Mouse (Mus musculus) erythroblast, adult 5-6 weeks (primary cell): ENCODE measurements around the gene Xpnpep2. TPM values are rescaled to one million over a fixed set of nuclear protein-coding genes. Genes with fewer than 3 reads are reported as not detected.

ENCODE experiments used
- ATAC-seq: replicated peaks from 2 replicates; pipeline ENCODE4 v1.8.0; 2016; ENCODE audit warnings: moderate number of reproducible peaks, mild to moderate bottlenecking, moderate TSS enrichment, inconsistent platforms; ENCODE audit not compliant: poor library complexity, low FRiP score, severe bottlenecking
- total RNA-seq, 2 experiments: library from RNA; stranded (forward) in 1 of 2; stranded (reverse) in 1 of 2; fragments of 150-400 nt in 1 of 2; fragments of 200-764, 138-1000 nt in 1 of 2; gene quantifications; 2 replicates each; pipeline versions ENCODE4 v1.2.3 to v1.2.4; 2015 to 2017; ENCODE audit warnings: low replicate concordance in 2 of 2

Xpnpep2 gene
- total RNA-seq, 2 experiments from 2014 or later = not detected

DNA sequence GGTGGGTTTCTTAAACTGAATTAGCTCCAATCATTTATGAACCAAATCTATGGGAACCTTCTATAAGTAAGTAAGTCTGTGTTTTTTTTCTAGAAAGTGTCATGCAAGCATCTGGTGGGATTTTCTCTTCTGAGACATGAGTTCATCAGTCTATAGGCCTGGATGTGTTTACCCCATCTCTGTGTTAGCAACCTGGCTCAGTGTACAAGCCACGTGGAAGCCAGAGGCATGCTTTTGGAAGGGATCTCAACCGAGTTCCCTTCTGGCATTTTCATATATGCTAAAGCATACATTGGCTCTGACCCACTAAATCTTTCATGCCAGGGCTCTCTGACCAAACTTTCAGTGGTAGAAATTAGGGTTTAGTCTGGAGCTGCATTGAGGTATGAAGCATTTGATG lies 45.4 kb downstream of the Xpnpep2 start:
- no peak for ATAC-seq

DNA sequence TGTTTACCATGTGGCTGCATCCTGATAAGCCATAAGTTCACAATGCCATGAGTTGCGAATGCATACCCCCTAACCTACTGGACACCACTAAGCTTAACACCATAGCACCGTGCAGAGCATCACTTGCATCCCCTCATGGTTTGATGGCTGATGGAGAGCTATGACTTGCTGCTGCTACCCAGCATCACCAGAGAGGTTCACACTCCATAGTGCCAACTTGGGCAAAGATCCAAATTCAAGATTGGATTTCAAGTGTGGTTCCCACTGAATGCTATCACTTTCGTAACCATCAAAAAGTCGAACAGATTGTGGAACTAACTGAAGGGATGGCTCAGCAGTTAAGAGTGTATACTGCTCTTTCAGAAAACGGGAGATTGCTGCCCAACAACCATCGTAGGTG lies 47.0 kb downstream of the Xpnpep2 start:
- ATAC-seq = no peak

DNA sequence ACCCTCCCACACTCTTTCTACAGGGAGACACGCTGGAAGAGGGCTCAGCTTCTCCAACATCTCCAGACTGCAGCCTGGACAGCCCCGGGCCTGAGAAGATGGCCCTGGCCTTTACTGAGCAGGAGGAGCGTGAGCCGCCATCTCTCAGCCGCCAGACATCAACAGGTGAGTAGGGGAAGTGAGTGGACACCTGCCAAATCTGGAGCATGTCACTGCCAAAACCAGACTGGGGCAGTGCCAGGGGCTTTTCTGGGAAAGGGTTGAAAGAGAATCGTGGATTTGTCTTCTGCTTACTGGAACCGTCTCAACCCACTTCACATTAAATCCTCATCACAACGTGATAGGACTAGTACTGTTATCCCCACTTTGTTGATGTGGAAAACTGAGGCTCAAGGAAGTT lies 48.9 kb downstream of the Xpnpep2 start:
- no peak for ATAC-seq

DNA sequence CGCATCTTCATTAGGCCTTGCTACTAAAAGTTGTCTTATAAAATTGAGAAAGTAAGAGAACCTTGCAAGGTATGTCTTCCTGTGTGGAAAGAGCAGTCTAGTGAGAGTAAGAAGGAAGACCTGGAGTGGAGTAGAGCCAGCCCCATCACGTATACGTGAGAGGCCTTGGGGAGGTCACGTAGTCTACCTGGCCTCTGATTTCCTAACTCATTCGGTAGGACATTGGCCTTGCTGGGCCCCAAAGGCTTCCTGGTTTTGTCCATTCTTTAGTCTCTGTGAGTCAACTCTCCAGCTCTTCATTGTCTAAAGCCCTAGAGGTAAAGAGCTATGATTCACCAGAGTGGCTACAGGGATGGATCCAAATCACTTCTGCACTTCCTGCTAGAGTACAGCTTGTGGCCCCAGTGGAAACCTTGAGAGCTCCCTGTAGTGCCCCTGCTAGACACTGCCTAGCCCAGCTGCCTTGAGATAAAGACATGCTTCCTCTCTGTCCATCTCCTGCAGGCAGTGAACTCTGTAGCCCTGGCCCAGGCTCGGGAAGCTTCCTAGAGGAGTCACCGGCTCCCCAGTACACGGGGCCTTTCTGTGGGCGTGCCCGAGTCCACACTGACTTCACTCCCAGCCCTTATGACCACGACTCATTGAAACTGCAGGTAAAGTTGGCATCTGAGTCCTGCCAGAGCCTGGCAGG lies 49.8 kb downstream of the Xpnpep2 start:
- no peak for ATAC-seq

DNA sequence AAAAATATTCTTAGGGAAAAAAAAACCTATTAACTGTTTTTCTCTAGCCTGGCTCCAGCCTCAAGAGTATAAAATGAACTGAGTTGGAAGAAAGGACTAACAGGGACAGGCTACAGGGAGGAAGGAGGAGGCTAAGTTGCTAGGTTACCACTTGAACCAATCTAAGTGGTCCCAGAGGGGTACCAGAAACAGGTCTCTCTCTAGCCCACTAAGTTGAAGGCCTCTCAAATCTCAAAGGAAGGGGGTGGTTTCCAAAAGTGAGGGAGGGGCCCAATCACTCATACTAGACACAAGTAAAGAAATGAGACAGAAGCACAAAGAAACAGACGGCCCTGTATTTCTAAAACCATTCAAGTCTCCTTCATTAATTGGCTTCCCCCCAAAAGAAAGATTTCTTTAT lies 61.4 kb downstream of the Xpnpep2 start:
- no peak for ATAC-seq

DNA sequence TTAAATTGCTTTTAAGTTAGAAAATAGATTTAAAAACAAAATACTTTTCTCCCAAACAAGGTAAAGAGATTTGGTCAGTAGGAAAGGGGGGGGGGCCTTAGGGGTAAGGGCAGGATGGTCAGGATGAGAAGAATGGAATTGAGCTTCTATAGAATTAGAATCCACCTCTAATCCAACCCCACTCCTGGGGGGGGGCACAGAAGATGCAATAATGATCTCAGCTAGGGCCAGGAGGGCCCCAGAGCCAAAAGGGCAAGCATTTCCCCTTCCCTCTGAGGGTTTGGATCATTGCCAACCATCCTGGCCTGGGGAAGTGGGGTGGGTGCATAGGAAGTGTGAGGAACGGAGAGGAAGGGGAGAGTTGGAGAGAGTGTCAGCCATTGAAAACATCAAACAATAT lies 61.8 kb downstream of the Xpnpep2 start:
- ATAC-seq = no peak

DNA sequence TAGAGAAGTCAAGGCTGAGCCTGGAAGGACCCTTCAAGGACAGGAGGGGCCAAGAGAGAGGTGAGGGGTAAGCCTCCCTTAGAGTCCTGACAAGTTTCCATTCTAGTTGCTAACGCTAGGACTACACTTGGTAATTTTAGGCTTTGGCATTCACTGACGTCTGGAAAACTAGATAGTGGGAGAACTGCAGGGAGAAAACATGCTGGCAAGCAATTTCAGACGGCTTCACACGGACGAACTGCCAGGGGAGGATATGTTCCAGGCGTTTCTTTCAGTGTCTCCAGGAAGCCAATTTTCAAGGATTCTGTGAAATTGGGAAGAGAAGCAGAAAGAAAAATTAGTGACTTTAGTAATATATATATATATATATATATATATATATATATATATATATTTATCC lies 73.3 kb downstream of the Xpnpep2 start:
- ATAC-seq = no peak

DNA sequence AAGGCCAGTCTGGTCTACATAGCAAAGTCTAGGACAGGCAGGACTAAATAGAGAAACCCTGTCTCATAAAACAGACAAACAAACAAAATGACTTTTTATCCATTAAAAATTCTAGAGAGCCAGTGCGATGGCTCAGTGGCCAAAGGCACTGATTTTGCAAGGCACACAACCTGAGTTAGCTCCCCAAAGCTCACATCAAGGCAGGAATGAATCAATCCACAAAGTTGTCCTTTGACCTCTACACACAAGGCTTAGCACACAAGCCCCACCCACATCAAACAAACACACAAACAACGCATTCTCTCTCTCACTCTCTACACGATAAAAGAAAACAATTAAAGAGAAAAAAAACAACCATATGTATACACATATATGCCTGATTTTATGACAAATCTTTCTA lies 76.2 kb downstream of the Xpnpep2 start:
- no peak for ATAC-seq

Other genes with a start within 250 kb of the Xpnpep2 start
- not detected in 2 replicates for gene Smarca1, start 215.8 kb upstream of the Xpnpep2 start, total RNA-seq (2015; ENCODE audit: low replicate concordance)
- gene Smarca1, start 215.8 kb upstream of the Xpnpep2 start, total RNA-seq (2017; ENCODE audit: low replicate concordance) = not detected in 2 replicates
- gene Ocrl, start 196.3 kb upstream of the Xpnpep2 start, total RNA-seq (2015; ENCODE audit: low replicate concordance) = 20.5 and 22.1 TPM in 2 replicates
- 3.1 and 4.0 TPM in 2 replicates for gene Ocrl, start 196.3 kb upstream of the Xpnpep2 start, total RNA-seq (2017; ENCODE audit: low replicate concordance)
- gene Apln, start 73.9 kb upstream of the Xpnpep2 start, total RNA-seq (2015; ENCODE audit: low replicate concordance) = not detected in 2 replicates
- gene Apln, start 73.9 kb upstream of the Xpnpep2 start, total RNA-seq (2017; ENCODE audit: low replicate concordance) = 0.28 TPM in 1 of 2 replicates, not detected in the other
- 17.1 and 25.9 TPM in 2 replicates for gene Sash3, start 37.7 kb downstream of the Xpnpep2 start, total RNA-seq (2015; ENCODE audit: low replicate concordance)
- gene Sash3, start 37.7 kb downstream of the Xpnpep2 start, total RNA-seq (2017; ENCODE audit: low replicate concordance) = 17.3 and 25.7 TPM in 2 replicates
- gene Zdhhc9, start 100.2 kb downstream of the Xpnpep2 start, total RNA-seq (2015; ENCODE audit: low replicate concordance) = 9.6 and 14.6 TPM in 2 replicates
- 1.4 and 4.3 TPM in 2 replicates for gene Zdhhc9, start 100.2 kb downstream of the Xpnpep2 start, total RNA-seq (2017; ENCODE audit: low replicate concordance)
- 7.9 and 9.0 TPM in 2 replicates for gene Utp14a, start 148.1 kb downstream of the Xpnpep2 start, total RNA-seq (2015; ENCODE audit: low replicate concordance)
- 8.8 and 14.2 TPM in 2 replicates for gene Utp14a, start 148.1 kb downstream of the Xpnpep2 start, total RNA-seq (2017; ENCODE audit: low replicate concordance)
- gene Bcorl1, start 232.6 kb downstream of the Xpnpep2 start, total RNA-seq (2015; ENCODE audit: low replicate concordance) = 4.6 and 8.6 TPM in 2 replicates
- 23.8 and 31.1 TPM in 2 replicates for gene Bcorl1, start 232.6 kb downstream of the Xpnpep2 start, total RNA-seq (2017; ENCODE audit: low replicate concordance)